Mouse (Mus musculus) forebrain, embryonic 11.5 days (tissue): ENCODE results near the gene Ctnnbip1. TPM values are rescaled to one million over a fixed set of nuclear protein-coding genes. Genes with fewer than 3 reads are reported as not detected.

Source experiments
- ATAC-seq: fragments of 200-750 bp; cut with Nextera tagmentation; replicated peaks from 2 replicates; pipeline ENCODE4 v1.8.0; 2017; ENCODE audit warnings: moderate TSS enrichment; ENCODE audit not compliant: low FRiP score
- DNase-seq: peaks from one replicate; pipeline ENCODE4 v3.0.0-alpha.2; 2017; ENCODE audit warnings: low spot score
- H3K27ac ChIP-seq: fragments of 300-500 bp; sonication (generic); 2 replicates; pipeline ENCODE4 v1.5.1; 2014; ENCODE audit warnings: low read depth, low read length
- H3K27me3 ChIP-seq: fragments of 300-500 bp; sonication (generic); 2 replicates; pipeline ENCODE4 v1.6.1; 2014; ENCODE audit warnings: mild to moderate bottlenecking, low read length, mixed read lengths; ENCODE audit not compliant: control insufficient read depth, insufficient read depth
- H3K36me3 ChIP-seq: fragments of 300-500 bp; sonication (generic); 2 replicates; pipeline ENCODE4 v1.6.1; 2014; ENCODE audit warnings: mild to moderate bottlenecking, low read length, moderate library complexity, mixed read lengths; ENCODE audit not compliant: control insufficient read depth, insufficient read depth
- H3K4me1 ChIP-seq: fragments of 300-500 bp; sonication (generic); replicated peaks from 2 replicates; pipeline ENCODE4 v1.6.1; 2014; ENCODE audit warnings: low read length, mixed read lengths; ENCODE audit not compliant: control insufficient read depth, insufficient read depth
- H3K4me2 ChIP-seq: fragments of 300-500 bp; sonication (generic); 2 replicates; pipeline ENCODE4 v1.6.1; 2014; ENCODE audit warnings: low read depth, mild to moderate bottlenecking, low read length, moderate library complexity, mixed read lengths; ENCODE audit not compliant: severe bottlenecking
- H3K4me3 ChIP-seq: fragments of 300-500 bp; sonication (generic); 2 replicates; pipeline ENCODE4 v1.5.1; 2014; ENCODE audit warnings: low read depth, low read length
- H3K9ac ChIP-seq: fragments of 300-500 bp; sonication (generic); 2 replicates; pipeline ENCODE4 v1.6.1; 2014; ENCODE audit warnings: low read length
- H3K9me3 ChIP-seq: fragments of 300-500 bp; sonication (generic); 2 replicates; pipeline ENCODE4 v1.6.1; 2016; ENCODE audit warnings: low read length, mixed read lengths; ENCODE audit not compliant: control insufficient read depth
- whole genome bisulfite sequencing: fragments of 180-500 bp; shearing (Covaris S2); extraction: QIAGEN DNeasy Blood & Tissue Kit; methylation state at CpG from one replicate; pipeline ENCODE4 v1.1.7; 2014; 5-methylcytosine and 5-hydroxymethylcytosine counted together
- polyA plus RNA-seq: library from polyadenylated mRNA; unstranded; fragments of >200 nt; fragmentation: Nextera tagmentation; extraction: Ambion mirVana; gene quantifications from 2 replicates; pipeline ENCODE4 v1.2.1, GENCODE M21; 2014

Gene Ctnnbip1
- polyA plus RNA-seq, 1 experiment from 2014 or later, result 71.7 TPM

DNA sequence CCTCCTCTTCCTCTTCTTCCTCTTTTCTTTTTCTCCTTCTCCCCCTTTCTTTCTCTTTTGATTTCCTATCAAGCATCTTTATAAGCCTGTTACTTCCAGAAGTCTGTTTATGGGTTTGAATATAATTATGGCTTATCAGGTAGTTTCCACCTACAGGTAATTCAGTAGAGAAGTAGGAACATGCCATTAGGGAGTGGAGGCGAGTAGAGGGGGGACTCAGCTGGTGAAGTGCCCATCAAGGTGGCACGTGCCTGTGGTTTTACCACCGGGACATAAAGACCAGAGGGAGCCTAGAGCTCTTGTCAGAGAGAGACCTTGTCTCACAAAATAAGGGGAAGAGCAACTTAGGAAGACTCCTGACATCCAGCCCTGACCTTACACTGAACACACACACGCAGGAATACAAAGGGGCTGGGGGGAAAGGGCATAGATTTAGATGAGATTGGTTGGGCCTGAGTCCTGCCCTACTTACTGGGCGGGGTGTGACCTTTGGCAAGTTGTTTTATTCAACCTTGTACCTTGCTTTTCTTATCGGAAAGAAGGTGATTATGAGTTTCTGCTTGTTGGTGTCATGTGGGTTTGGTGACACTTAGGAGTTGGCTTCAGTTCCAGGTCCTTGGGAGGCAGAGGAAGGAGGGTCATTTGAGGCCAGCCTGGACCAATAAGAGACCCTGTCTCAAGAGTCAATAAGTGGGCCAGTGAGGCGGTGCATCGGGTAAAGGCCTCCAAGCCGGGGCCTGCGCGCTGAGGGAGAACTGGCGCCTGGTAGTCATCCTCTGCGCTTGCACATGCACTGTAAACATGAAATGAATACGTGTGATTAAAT, 28.4 kb upstream of the Ctnnbip1 start:
- Histone ChIP-seq H3K4me2 (no peak overlapping the region), H3K4me3 (no peak overlapping the region), H3K27me3 (no peaks in the 10 kb centered on the region), H3K36me3 (peaks cover 13% of the 10 kb centered on the region), H3K9me3 (no peaks in the 10 kb centered on the region), H3K4me1 (0 out of 2 replicates have a peak, but pooled peaks cover 4% of the 10 kb centered on the region), H3K27ac (no peak overlapping the region), H3K9ac (no peak overlapping the region)
- WGBS, result 95% methylated on average over 14 of the region's 14 CpGs
- no peak for ATAC-seq
- DNase-seq, result no peak

- no peak overlapping the region for H3K4me2 ChIP-seq
- peaks cover 6% of the 10 kb centered on the region for H3K4me1 ChIP-seq
- ATAC-seq (no peak), DNase-seq (no peak)
- H3K9ac ChIP-seq, result no peak overlapping the region
- H3K27ac ChIP-seq, result no peak overlapping the region
- H3K9me3 ChIP-seq, result no peaks in the 10 kb centered on the region
- H3K4me3 ChIP-seq, result no peak overlapping the region
- WGBS, result 95% methylated on average over 3 of the region's 3 CpGs
- H3K27me3 ChIP-seq, result no peaks in the 10 kb centered on the region
- H3K36me3 ChIP-seq, result peaks cover 13% of the 10 kb centered on the region
Measured at GRCm38 (mm10) chr4:149491151-149491550, 26.9 kb upstream of the Ctnnbip1 start.

DNA sequence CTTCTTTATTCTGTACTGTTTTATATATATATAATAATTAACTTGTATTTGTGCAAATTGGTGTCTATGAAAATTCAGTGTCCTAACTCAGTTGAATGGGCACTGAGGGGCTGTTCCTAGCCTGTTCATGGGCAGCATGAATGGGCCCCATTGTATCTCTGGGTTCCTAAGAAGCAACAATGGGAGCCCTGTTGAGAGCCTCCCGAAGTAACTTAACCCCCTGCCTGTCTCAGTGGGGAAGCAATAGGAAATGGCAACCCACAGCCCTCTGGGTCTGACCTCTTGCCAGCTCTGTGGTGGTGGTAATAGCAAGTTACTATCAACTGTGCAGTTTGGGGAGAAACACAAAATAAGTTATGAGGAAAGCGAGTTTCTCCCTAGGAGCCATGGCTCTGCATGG, 21.4 kb upstream of the Ctnnbip1 start:
- H3K4me1 ChIP-seq, result peaks cover 7% of the 10 kb centered on the region
- H3K4me2 ChIP-seq, result no peak overlapping the region
- H3K36me3 ChIP-seq, result peaks cover under 1% of the 10 kb centered on the region
- WGBS, result 3% methylated on average over 2 of the region's 2 CpGs
- no peak overlapping the region for H3K4me3 ChIP-seq
- peak overlapping the region; percentile 48; the same call in 1 of the 2 replicates for H3K27ac ChIP-seq
- H3K9me3 ChIP-seq, result no peaks in the 10 kb centered on the region
- ATAC-seq (peak; percentile 76), DNase-seq (peak; percentile 60)
- H3K9ac ChIP-seq, result no peak overlapping the region
- H3K27me3 ChIP-seq, result no peaks in the 10 kb centered on the region

- Histone ChIP-seq H3K27me3 (no peaks in the 10 kb centered on the region), H3K4me3 (no peak overlapping the region), H3K27ac (no peak overlapping the region), H3K4me1 (peaks cover 7% of the 10 kb centered on the region), H3K4me2 (no peak overlapping the region), H3K9me3 (no peaks in the 10 kb centered on the region), H3K36me3 (no peaks in the 10 kb centered on the region; the same call in 1 of the 2 replicates), H3K9ac (no peak overlapping the region)
- 81% methylated on average over 8 of the region's 8 CpGs for WGBS
- DNase-seq (no peak), ATAC-seq (no peak)
Measured at GRCm38 (mm10) chr4:149498901-149499300, 19.1 kb upstream of the Ctnnbip1 start.

- Histone ChIP-seq H3K9ac (no peak overlapping the region), H3K4me1 (peaks cover 12% of the 10 kb centered on the region), H3K4me2 (no peak overlapping the region), H3K27ac (no peak overlapping the region), H3K27me3 (no peaks in the 10 kb centered on the region), H3K36me3 (no peaks in the 10 kb centered on the region; the same call in 1 of the 2 replicates), H3K4me3 (no peak overlapping the region), H3K9me3 (no peaks in the 10 kb centered on the region)
- ATAC-seq (no peak), DNase-seq (no peak)
- 76% methylated on average over 5 of the region's 5 CpGs for WGBS
Measured at GRCm38 (mm10) chr4:149499790-149500189, 18.2 kb upstream of the Ctnnbip1 start.

DNA sequence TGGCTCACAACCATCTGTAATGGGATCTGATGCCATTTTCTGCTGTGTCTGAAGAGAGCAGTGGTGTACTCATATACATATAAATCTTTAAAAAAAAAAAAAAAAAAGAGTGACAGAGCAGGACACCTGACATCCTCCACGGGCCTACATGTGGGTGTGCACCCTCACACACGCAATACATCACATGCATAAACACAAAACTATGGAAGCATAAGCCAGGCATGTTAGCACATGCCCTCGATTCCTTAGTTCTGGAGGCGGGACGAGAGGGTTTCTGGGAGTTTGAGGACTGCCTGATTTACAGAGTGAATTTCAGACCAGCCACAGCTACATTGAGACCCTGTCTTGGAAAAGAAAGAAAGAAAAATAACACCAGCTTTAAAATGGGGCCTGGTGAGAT, 13.7 kb upstream of the Ctnnbip1 start:
- Histone ChIP-seq H3K4me3 (no peak overlapping the region), H3K4me2 (no peak overlapping the region), H3K27ac (peak overlapping the region; percentile 81), H3K9ac (0 out of 2 replicates have a peak overlapping the region, but pooled peaks have one; percentile 7), H3K9me3 (no peaks in the 10 kb centered on the region), H3K4me1 (peaks cover 4% of the 10 kb centered on the region; the same call in 1 of the 2 replicates), H3K27me3 (no peaks in the 10 kb centered on the region), H3K36me3 (no peaks in the 10 kb centered on the region)
- 64% methylated on average over 5 of the region's 5 CpGs for WGBS
- ATAC-seq (peak; percentile 23), DNase-seq (no peak)

DNA sequence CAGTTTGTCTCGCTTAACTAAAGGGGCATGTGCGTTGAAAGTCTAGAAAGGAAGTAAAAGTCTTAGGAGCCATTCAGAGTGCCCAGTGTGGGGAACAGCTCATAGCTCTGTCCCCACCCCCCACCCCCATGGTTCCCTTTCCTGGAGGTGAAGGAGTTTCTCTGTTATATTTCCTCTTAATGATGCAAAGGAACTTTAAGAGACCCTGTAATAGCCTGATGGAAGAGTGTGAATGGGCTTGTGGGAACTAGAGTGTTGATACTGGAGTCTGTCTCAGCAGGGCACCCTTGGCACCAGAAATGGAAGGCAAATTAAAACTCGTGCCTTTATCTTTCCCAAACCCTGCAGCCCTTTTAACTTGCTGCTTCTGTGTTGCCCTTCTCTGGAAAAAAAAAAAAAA, 13.2 kb upstream of the Ctnnbip1 start:
- no peak for DNase-seq
- Histone ChIP-seq H3K27ac (peak overlapping the region; percentile 81), H3K27me3 (no peaks in the 10 kb centered on the region), H3K4me3 (no peak overlapping the region), H3K4me2 (no peak overlapping the region), H3K4me1 (peaks cover 4% of the 10 kb centered on the region; the same call in 1 of the 2 replicates), H3K9me3 (no peaks in the 10 kb centered on the region), H3K9ac (0 out of 2 replicates have a peak overlapping the region, but pooled peaks have one; percentile 7), H3K36me3 (no peaks in the 10 kb centered on the region)
- ATAC-seq, result peak; percentile 71
- 10% methylated on average over 3 of the region's 3 CpGs for WGBS

GRCm38 (mm10) chr4:149505261-149505967, 12.6 kb upstream of the Ctnnbip1 start:
- Histone ChIP-seq H3K27ac (peak overlapping the region; percentile 81), H3K9me3 (no peaks in the 10 kb centered on the region), H3K27me3 (no peaks in the 10 kb centered on the region), H3K9ac (no peak overlapping the region), H3K4me1 (peaks cover 4% of the 10 kb centered on the region; the same call in 1 of the 2 replicates), H3K4me3 (no peak overlapping the region), H3K36me3 (no peaks in the 10 kb centered on the region), H3K4me2 (no peak overlapping the region)
- ATAC-seq, result peak; percentile 66
- DNase-seq, result peak; percentile 83
- WGBS, result 21% methylated on average over 14 of the region's 15 CpGs
